Mouse (Mus musculus) bone marrow, adult 2 months (tissue): ENCODE results near the gene Plgrkt. TPM values are rescaled to one million over a fixed set of nuclear protein-coding genes. Genes with fewer than 3 reads are reported as not detected.

Source experiments
- H3K27ac ChIP-seq: fragments of 200-500 bp; 2 replicates; pipeline ENCODE4 v1.5.1; 2012; ENCODE audit warnings: low read depth, mild to moderate bottlenecking, control low read depth, inconsistent platforms, low read length; ENCODE audit not compliant: control insufficient read depth, poor library complexity, insufficient read depth
- H3K4me1 ChIP-seq: fragments of 200-500 bp; 2 replicates; pipeline ENCODE4 v1.6.1; 2011; ENCODE audit warnings: low read length; ENCODE audit not compliant: control insufficient read depth, insufficient read depth
- H3K4me3 ChIP-seq: fragments of 200-500 bp; replicated peaks from 2 replicates; pipeline ENCODE3; 2011; ENCODE audit warnings: mild to moderate bottlenecking, low read depth, low read length, control low read depth; ENCODE audit not compliant: control insufficient read depth
- CTCF ChIP-seq: fragments of 200-500 bp; IDR thresholded peaks from 2 replicates; pipeline ENCODE4 v1.5.1; 2011; ENCODE audit warnings: low read length, control low read depth; ENCODE audit not compliant: control insufficient read depth, insufficient read depth
- POLR2A ChIP-seq: fragments of 200-500 bp; IDR thresholded peaks from 2 replicates; pipeline ENCODE4 v1.6.1; 2011; ENCODE audit warnings: low read depth, mild to moderate bottlenecking, control low read depth, low read length, borderline replicate concordance; ENCODE audit not compliant: control insufficient read depth
- WGBS: fragments of 180-500 bp; shearing (Covaris S2); methylation state at CpG from one replicate; pipeline ENCODE4 v1.1.7; 2018; 5-methylcytosine and 5-hydroxymethylcytosine counted together
- polyA plus RNA-seq: library from polyadenylated mRNA; stranded (reverse); fragments of >200 nt; gene quantifications from 2 replicates; pipeline ENCODE4 v1.2.4, GENCODE M21; 2011; ENCODE audit warnings: low replicate concordance; ENCODE audit not compliant: missing spikeins, insufficient read depth, insufficient read length

Plgrkt gene
- polyA plus RNA-seq, 1 experiment: 55.8 TPM

DNA sequence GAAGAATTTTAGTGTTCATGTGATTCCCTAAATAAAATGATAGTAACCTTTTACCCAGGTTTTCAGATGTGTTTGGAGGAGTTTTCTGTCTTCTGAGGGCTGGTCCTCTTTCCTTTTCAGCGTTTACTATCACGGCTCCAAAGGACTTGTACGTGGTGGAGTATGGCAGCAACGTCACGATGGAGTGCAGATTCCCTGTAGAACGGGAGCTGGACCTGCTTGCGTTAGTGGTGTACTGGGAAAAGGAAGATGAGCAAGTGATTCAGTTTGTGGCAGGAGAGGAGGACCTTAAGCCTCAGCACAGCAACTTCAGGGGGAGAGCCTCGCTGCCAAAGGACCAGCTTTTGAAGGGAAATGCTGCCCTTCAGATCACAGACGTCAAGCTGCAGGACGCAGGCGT is 6.2 kb upstream of the Plgrkt start:
- Histone ChIP-seq H3K4me1 (peaks cover 1% of the 10 kb centered on the region; the same call in 1 of the 2 replicates), H3K27ac (no peak overlapping the region), H3K4me3 (no peak overlapping the region)
- 88% methylated on average over 11 of the region's 11 CpGs for WGBS
- TF ChIP-seq POLR2A (no peak), CTCF (no peak)

DNA sequence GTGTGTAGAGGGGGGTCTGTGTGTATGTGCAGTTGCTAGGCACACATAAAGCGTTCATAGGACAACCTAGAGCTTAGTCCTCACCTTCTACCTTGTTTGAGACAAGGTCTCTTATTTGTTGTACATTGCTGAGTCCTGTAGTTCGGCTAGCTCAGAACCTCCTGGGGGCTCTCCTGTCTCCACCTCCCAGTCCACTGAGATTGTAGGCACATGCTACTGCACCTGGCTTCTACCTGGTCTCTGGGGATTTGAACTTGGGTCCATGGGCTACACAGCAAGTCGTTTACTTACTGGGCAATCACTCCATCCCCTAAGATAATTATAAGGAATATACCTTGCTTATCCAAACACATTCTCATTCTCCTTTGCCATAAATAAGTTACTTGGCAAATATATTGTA is 5.4 kb upstream of the Plgrkt start:
- TF ChIP-seq CTCF (no peak), POLR2A (no peak)
- no peak overlapping the region for H3K4me3 ChIP-seq
- peaks cover 1% of the 10 kb centered on the region; the same call in 1 of the 2 replicates for H3K4me1 ChIP-seq
- H3K27ac ChIP-seq: no peak overlapping the region
- WGBS: 40% methylated on average over 3 of the region's 3 CpGs

DNA sequence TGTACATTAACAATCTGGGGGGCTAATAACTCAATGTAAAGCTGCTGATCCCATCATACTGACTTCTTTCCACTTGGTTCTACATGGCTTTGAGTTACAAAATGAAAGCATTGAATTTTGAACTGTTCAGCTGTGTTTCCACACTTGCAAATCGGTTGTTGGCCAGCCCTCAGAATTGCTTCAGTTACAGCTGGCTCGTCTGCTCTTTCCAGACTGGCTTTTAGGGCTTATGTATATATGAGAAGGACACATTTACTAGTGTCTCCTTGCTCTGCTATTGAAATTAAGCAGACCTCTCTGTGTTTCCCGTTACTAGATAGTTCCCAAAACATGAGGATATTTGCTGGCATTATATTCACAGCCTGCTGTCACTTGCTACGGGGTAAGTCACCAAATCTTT is 4.9 kb upstream of the Plgrkt start:
- peaks cover 1% of the 10 kb centered on the region; the same call in 1 of the 2 replicates for H3K4me1 ChIP-seq
- 4% methylated on average over 4 of the region's 4 CpGs for WGBS
- TF ChIP-seq POLR2A (no peak), CTCF (no peak)
- H3K27ac ChIP-seq: peak overlapping the region; percentile 2; the same call in 1 of the 2 replicates
- peak overlapping the region; percentile 70 for H3K4me3 ChIP-seq

DNA sequence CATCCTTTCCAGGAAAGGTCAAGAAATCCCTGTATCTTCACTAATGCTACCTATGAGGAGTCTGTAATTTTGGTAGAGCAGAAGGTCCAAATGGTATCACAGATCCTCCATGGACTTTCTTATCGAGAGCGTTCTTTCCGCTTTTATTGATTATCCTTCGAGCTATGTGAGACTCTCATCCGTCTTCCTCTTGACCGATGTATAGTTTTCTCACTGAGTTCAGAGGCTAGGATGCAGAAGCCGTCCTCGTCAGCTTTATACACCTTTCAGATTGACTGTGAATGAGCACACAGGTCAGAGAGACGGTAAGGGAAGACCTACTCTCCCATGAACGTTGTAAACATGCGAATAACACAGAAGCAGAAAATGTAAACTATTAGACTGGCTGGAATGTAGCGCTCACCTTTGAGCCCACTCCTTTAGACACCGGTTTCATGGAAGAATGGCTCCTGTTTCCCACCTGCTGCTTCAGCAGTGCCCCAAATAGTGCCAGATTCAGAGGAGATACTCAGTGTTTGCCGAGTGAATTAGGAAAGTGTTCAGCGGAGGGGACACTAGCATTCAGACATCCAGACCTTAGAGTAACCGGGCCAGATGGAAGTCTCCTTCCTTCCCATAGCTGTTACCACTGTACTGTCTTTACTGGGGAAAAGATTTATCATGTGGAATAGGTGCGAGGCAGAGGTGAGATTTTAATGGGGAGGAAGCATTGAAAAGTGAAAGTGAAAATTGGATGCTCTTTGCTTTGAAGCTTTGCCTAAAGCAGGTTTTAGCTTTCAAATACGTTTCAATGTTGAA is 4.3 kb upstream of the Plgrkt start:
- 25% methylated on average over 18 of the region's 18 CpGs for WGBS
- peak overlapping the region; percentile 70 for H3K4me3 ChIP-seq
- peaks cover 1% of the 10 kb centered on the region; the same call in 1 of the 2 replicates for H3K4me1 ChIP-seq
- peak overlapping the region; percentile 40; the same call in 1 of the 2 replicates for H3K27ac ChIP-seq
- no peak for TF ChIP-seq POLR2A
- no peak for TF ChIP-seq CTCF

DNA sequence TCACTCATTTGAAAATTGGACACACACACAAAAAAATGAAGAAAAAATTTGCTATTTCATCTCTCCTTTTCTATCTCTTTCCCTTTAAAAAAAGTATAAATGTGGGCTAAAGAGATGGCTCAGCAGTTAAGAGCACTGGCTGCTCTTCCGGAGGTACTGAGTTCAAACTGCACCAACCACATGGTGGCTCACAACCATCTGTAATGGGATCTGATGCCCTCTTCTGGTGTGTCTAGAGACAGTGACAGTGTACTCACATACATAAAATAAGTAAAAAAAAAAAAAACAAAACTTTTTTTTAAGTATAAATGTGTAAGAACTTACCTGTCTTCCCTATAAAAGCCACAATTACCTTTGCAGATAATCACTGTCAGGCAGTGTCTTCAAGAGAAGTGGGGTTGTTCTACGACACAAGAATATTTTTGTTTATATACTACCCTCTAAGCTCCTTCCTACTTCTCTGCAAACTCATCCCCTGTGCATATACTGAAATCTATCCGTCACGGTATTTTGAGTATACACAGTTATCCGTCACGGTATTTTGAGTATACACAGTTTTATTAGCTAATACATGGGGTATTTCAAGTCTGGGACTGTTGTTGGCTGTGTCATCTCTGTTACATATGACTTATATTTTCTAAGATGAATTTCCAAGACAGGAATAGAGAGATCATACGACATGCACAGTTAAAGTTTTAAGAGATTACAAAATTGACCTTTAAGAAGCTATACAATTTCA is 3.5 kb upstream of the Plgrkt start:
- H3K4me3 ChIP-seq: no peak overlapping the region
- 54% methylated on average over 7 of the region's 7 CpGs for WGBS

DNA sequence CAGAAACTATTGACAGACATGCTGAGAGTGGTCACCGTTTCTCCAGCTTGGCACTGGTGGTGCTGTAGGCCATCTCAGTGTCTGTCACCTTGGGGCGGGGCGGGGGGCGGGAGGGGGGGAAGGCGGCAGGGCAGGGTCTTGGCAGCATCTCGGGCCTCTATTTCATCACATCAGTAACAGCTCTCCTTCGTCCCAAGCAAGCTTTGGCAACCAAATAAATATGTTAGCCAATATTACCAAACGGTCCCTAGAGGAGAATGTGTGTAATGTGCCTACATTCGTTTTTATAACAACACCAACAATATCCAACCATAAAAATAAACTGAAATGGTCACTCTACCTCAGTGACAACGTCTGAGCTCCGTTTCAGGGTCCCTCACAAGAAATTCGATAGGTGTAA is 2.9 kb upstream of the Plgrkt start:
- 33% methylated on average over 12 of the region's 12 CpGs for WGBS
- Histone ChIP-seq H3K27ac (no peak overlapping the region), H3K4me3 (no peak overlapping the region), H3K4me1 (peaks cover 1% of the 10 kb centered on the region; the same call in 1 of the 2 replicates)
- TF ChIP-seq POLR2A (no peak), CTCF (no peak)

More for the DNA sequence above, 3.5 kb upstream of the Plgrkt start:
- Histone ChIP-seq H3K4me1 (peaks cover 1% of the 10 kb centered on the region; the same call in 1 of the 2 replicates), H3K27ac (no peak overlapping the region)
- TF ChIP-seq POLR2A (no peak), CTCF (no peak)

DNA sequence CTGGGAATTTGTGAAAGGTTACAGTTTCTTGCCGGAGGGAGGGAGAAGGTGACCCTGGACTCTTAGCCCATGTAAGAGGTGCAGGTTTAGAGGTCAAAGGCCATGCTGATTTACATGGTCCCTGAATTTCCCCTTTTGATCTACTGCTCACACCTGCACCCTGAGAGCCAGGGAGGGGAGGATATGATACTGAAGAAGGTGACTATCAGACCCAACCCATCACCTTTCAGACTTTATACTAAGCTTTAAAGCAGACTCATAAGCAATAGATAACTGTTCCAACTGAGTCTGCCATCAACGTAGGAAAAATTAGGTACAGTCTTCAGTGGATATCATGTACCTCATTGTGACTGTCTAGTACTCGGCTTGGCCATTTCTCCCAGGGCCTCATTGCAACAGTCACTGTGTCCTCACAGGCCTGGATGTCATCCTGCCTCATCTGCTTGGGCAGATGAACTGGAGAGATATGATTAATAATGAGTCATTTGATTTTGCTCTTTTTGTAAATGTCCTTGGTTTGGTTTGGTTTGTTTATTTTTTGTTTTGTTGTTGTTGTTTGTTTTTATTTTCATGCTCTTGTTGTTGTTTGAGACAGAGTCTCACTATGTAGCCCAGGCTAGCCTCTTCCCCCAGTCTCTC is 1.6 kb upstream of the Plgrkt start:
- no peak for TF ChIP-seq CTCF
- no peak for TF ChIP-seq POLR2A
- Histone ChIP-seq H3K27ac (no peak overlapping the region), H3K4me1 (peaks cover 3% of the 10 kb centered on the region; the same call in 1 of the 2 replicates), H3K4me3 (no peak overlapping the region)
- 19% methylated on average over 3 of the region's 3 CpGs for WGBS

DNA sequence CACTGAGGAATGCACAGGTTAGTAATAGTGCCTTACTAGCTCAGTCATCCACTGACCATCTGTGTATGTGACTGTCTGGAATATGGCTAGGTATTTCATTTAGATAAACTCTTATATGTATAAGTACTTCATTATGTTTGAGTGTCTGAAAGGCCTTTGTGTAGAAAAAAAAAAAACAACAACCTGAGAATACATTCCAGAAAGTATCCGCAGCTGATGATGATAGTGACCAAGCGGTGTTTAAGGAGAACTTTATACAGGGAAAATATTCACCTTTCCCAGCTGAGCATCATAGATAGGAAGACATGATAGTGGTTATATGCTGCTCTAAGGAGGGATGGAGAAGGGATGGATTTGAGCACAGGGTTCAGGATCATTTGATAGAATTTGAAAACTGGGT is 851 bp upstream of the Plgrkt start:
- Histone ChIP-seq H3K27ac (no peak overlapping the region), H3K4me3 (no peak overlapping the region), H3K4me1 (peaks cover 3% of the 10 kb centered on the region; the same call in 1 of the 2 replicates)
- WGBS: 40% methylated on average over 2 of the region's 2 CpGs
- TF ChIP-seq POLR2A (no peak), CTCF (no peak)
